Mouse (Mus musculus) E14TG2a.4 (cell line): ENCODE results near the gene Ccdc136.

Source experiments
- H3K27me3 ChIP-seq: 2 replicates; pipeline ENCODE4 v1.6.1; 2014; ENCODE audit warnings: low read length, control low read depth; ENCODE audit not compliant: insufficient read depth
- H3K36me3 ChIP-seq: 2 replicates; pipeline ENCODE4 v1.6.1; 2014; ENCODE audit warnings: low read length, control low read depth; ENCODE audit not compliant: insufficient read depth
- H3K4me1 ChIP-seq: replicated peaks from 2 replicates; pipeline ENCODE4 v1.6.1; 2014; ENCODE audit warnings: low read depth, low read length, control low read depth
- H3K4me3 ChIP-seq: replicated peaks from 2 replicates; pipeline ENCODE4 v1.5.1; 2014; ENCODE audit warnings: mild to moderate bottlenecking, low read length
- H3K9me3 ChIP-seq: 2 replicates; pipeline ENCODE4 v1.6.1; 2014; ENCODE audit warnings: low read length, control low read depth
- CTCF ChIP-seq: conservative IDR thresholded peaks from 2 replicates; pipeline ENCODE4 v1.5.1; 2014; ENCODE audit warnings: low read length
- NANOG ChIP-seq: IDR thresholded peaks from 2 replicates; pipeline ENCODE4 v1.6.1; 2014; ENCODE audit warnings: borderline replicate concordance, low read length, mixed read lengths
- POU5F1 ChIP-seq: IDR thresholded peaks from 2 replicates; pipeline ENCODE4 v1.6.1; 2014; ENCODE audit warnings: low read length, borderline replicate concordance

Gene Ccdc136

DNA sequence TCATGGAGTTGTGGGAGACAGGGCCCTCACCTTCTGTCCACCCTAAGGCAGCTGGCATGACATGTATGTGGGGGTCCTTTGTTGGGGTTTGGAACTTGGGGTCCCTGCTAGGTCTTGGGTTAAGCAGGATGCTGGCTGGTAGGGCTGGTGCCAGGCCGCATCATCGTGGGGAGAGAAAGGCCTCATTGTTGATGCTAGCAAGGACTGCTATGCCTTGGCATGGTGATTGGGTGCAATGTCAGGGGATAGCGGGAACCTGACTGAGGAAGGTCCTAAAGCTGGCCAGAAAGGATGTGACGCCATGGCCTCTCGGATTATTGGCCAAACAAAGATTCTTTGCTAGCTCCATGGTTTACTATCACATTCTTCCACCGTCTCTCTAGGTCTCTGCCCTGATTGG lies 43.7 kb downstream of the Ccdc136 start:
- no peak for TF ChIP-seq POU5F1
- TF ChIP-seq NANOG, result no peak
- no peak for TF ChIP-seq CTCF
- peaks cover 60% of the 10 kb centered on the region for H3K4me1 ChIP-seq
- no peak overlapping the region for H3K4me3 ChIP-seq
- H3K27me3 ChIP-seq, result peaks cover 45% of the 10 kb centered on the region
- no peaks in the 10 kb centered on the region for H3K9me3 ChIP-seq
- no peaks in the 10 kb centered on the region for H3K36me3 ChIP-seq

DNA sequence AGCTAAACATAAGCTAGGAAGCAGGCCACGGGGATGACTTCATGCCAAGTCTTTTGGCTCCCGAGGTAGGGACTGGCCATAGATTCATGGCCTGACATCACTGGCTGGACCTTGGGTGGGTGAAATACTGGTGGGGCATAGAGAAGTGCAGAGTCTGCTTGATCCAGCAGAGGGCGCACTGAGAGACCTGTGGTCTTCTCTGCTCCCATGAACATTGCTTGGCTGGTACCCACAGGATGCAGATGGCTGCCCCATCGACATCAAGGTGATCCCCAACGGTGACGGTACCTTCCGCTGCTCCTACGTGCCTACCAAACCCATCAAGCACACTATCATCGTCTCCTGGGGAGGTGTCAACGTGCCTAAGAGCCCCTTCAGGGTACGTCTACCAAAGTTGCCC lies 48.7 kb downstream of the Ccdc136 start:
- no peak overlapping the region for H3K4me3 ChIP-seq
- H3K27me3 ChIP-seq, result peaks cover 30% of the 10 kb centered on the region
- peaks cover 66% of the 10 kb centered on the region for H3K4me1 ChIP-seq
- peaks cover 22% of the 10 kb centered on the region; the same call in 1 of the 2 replicates for H3K36me3 ChIP-seq
- TF ChIP-seq CTCF (peak; percentile 79), POU5F1 (no peak)
- no peaks in the 10 kb centered on the region for H3K9me3 ChIP-seq

- Histone ChIP-seq H3K4me3 (no peak overlapping the region), H3K36me3 (peaks cover 22% of the 10 kb centered on the region; the same call in 1 of the 2 replicates), H3K27me3 (peaks cover 25% of the 10 kb centered on the region), H3K4me1 (peaks cover 72% of the 10 kb centered on the region), H3K9me3 (no peaks in the 10 kb centered on the region)
- TF ChIP-seq POU5F1 (no peak), CTCF (no peak), NANOG (no peak)
These were observed 49.2 kb downstream of the Ccdc136 start for GRCm38 (mm10) chr6:29445354-29445753.

- TF ChIP-seq NANOG (no peak), CTCF (no peak)
- Histone ChIP-seq H3K9me3 (no peaks in the 10 kb centered on the region), H3K27me3 (0 out of 2 replicates have a peak, but pooled peaks cover 3% of the 10 kb centered on the region), H3K4me3 (peak overlapping the region; percentile 67), H3K4me1 (peaks cover 55% of the 10 kb centered on the region), H3K36me3 (peaks cover 29% of the 10 kb centered on the region; the same call in 1 of the 2 replicates)
These were observed 53.7 kb downstream of the Ccdc136 start for GRCm38 (mm10) chr6:29449858-29450257.

GRCm38 (mm10) chr6:29450667-29451066 lies 54.6 kb downstream of the Ccdc136 start:
- Histone ChIP-seq H3K4me1 (peaks cover 51% of the 10 kb centered on the region), H3K27me3 (peaks cover 11% of the 10 kb centered on the region), H3K36me3 (peaks cover 29% of the 10 kb centered on the region; the same call in 1 of the 2 replicates), H3K9me3 (no peaks in the 10 kb centered on the region), H3K4me3 (no peak overlapping the region)
- TF ChIP-seq CTCF (no peak), POU5F1 (no peak), NANOG (no peak)

DNA sequence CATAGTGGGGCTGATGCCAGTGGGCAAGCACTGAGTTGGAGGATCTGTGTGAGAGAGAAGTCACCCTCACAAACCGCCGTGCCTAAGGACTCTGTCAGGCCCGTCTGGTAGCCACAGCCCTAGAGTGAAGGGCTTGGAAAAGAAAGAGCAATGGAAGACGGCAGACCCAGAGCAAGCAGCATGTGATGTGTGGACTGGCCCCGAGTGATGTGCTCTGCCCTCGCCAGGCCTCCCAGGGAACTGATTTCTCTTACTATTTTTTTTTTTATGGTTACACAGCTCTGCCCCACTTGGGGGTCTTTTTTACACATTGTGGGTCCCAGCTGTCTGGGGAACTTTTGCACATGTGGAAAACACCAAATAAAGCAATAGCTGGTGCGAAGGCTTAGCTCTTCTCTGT lies 65.4 kb downstream of the Ccdc136 start:
- Histone ChIP-seq H3K27me3 (peaks cover 11% of the 10 kb centered on the region), H3K36me3 (peaks cover 10% of the 10 kb centered on the region; the same call in 1 of the 2 replicates), H3K4me3 (no peak overlapping the region), H3K4me1 (peaks cover 5% of the 10 kb centered on the region), H3K9me3 (no peaks in the 10 kb centered on the region)
- TF ChIP-seq CTCF (no peak), POU5F1 (no peak), NANOG (no peak)

GRCm38 (mm10) chr6:29463388-29463787 lies 67.3 kb downstream of the Ccdc136 start:
- Histone ChIP-seq H3K4me1 (peaks cover 4% of the 10 kb centered on the region), H3K36me3 (peaks cover 3% of the 10 kb centered on the region; the same call in 1 of the 2 replicates), H3K4me3 (no peak overlapping the region), H3K9me3 (no peaks in the 10 kb centered on the region), H3K27me3 (no peaks in the 10 kb centered on the region; the same call in 1 of the 2 replicates)
- TF ChIP-seq NANOG, result no peak
- no peak for TF ChIP-seq CTCF

DNA sequence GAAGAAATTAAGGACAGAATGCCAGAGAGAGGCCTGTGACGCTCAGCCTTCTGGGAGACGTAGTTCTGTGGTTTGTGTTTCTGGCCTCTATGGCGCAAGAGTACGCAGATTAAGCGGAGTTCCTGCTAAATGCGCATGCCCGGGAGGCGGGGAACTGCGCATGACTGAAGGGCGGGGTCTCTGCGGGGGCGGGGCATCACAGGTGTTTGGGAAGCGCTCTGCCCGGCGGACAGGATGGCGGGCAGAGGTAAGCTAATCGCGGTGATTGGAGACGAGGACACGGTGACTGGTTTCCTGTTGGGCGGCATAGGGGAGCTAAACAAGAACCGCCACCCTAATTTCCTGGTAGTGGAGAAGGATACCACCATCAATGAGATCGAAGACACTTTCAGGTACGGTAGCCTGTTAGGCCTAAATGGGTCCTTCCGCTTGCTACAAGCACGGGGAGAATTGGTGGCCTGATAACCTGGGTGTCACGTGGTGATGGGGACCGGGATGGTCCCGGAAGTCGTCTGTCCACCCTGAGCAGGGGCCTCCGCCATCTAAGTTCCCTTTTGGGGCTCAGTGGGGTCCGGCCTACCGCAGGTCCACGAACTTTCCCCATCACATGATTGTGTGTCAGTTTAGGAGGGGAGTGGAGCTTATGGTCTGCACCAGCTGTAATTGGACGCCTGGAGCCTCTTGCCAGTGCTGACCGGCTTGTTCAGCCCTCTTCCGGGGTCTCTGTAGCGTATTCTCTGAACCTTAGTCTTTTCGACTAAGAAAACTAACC lies 71.7 kb downstream of the Ccdc136 start, which contains the start of gene Atp6v1f:
Gene Atp6v1f (plus strand): TSS at position 136 of the 772 bp plus-strand sequence.
- Histone ChIP-seq H3K4me1 (peaks cover 31% of the 10 kb centered on the region), H3K27me3 (no peaks in the 10 kb centered on the region; the same call in 1 of the 2 replicates), H3K36me3 (peaks cover 34% of the 10 kb centered on the region), H3K4me3 (peak within 1 kb of the TSS; percentile 89), H3K9me3 (no peaks in the 10 kb centered on the region)
- no peak for TF ChIP-seq CTCF
- no peak for TF ChIP-seq NANOG
- no peak for TF ChIP-seq POU5F1
